Mouse (Mus musculus) 3T3-L1 (cell line): ENCODE data around the gene Zeb2.

Experiments
- DNase-seq: peaks from one replicate; pipeline ENCODE4 v3.0.0-alpha.2; 2015; ENCODE audit warnings: low read depth, low spot score

Zeb2 gene

DNA sequence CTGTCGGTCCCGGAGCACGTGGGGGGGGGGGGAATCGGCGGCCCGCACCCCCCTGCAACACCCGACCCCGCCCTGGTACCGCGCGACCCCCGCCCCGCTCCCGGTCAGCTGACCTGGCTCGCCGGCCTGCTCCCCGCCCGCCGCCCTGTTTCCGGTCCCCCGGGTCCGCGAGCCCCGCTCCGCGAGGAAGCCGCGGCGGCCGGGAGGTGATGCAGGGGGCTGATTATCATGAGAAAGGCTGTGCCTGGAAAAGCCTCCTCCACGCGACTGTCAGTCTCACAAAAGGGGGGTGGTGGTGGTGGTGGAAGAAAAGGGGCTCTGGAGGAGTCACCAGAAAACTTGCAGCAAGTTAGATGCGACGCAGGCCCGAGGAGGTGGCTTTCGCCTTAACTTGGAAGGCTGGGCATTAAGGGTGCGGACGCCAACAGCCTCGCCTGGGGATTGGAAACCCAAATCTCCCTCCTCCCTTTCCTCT is at the start of gene Zeb2:
Gene Zeb2, minus strand, starts transcription at position 309 of the 475 bp plus-strand sequence.
- peak; percentile 78 for DNase-seq

DNA sequence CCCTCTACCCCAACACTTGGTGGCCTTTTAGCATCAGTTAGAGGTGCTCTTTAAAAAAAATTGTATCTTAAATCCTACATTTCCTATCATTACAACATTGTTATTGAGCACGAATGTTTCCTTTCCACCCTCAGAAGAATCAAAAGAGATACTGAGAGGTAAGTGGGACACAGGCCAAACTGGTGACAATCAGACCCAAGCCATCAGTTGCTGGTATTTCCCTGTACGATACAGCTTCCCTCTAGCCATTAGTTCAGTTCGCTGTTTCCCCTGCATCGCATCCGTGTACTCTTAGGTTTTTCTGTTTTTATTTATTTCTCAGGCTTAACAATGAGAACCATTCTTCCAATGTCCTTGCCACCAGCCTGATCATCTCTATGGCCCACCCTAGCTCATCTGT is 41.6 kb upstream of the Zeb2 start:
- no peak for DNase-seq

DNA sequence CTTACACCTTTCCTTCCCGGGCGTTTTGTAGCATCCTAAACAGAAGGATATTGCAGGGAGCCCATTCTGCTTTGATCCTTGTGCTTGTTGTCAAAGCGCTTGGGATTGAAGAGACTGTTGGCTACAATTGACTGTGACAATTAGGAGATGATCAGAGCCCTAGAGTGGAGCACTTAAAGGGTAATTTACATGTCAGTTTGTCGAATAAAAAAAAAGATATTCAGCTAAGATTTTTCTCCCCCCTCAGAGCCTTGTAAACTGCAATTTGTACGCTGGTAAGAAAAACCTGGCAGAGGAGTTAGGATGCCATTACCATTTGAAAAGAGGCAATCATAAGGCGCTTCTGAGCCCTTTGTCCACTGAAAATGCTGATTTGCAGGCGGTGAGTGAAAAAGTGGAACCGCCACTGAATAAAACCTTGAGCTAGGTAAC is 41.2 kb upstream of the Zeb2 start:
- DNase-seq = no peak

DNA sequence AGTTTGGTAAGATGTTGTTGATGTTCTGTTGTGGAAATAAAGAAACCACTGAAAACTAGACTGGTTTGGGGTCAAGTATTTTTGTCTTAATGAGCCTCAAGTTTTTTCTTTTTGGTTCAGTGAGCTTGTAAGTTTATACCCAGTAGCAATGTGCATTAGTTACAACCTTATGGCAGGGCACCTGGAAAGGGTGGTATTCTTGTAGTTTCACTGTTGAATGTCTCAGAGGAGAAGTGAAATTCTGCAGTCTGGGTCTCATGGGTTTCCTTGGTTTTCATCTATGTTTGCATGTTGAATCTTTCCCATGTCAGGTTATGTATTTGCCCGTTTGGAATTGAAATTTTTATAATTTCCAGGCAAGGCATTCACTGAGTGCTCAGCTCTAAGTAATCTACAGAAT is 36.1 kb upstream of the Zeb2 start:
- DNase-seq = no peak

DNA sequence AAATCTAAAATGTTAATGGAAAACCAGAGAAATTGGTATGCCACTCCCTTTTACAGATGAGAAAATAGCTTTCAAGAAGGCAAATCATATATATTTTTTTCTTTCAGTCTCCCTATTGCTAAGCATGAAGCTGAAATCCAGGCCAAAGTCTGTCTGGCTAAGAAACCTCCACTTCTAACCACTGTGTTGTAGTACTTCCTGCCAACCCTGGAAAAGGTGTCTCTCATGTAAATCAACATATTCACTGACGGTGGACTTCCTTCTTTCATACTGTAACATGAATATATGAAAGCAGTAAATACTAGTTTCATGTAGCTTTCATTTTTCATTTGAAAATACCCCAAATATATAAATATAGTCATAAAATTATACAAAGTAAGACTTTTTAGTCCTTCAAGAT is 26.0 kb upstream of the Zeb2 start:
- DNase-seq = no peak

DNA sequence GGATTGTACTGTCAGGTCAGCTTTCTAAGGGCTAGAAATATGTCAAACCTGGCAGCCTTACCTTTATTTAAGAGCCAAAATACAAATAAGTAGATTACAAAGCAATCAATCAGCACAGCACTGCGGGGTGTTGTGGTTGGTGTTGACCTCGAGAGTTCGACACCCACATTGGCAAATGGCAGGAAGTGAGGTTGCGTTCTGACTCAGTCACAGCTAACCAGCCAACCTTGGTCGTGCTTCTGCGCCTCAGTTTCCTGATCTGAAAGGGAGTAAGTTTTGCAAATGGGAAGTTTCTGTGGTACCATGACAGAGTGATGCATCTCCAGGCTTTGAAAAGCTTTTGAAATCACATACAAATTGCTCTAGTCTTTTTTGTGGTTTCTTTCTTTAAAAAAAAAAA is 21.7 kb upstream of the Zeb2 start:
- DNase-seq = no peak

DNA sequence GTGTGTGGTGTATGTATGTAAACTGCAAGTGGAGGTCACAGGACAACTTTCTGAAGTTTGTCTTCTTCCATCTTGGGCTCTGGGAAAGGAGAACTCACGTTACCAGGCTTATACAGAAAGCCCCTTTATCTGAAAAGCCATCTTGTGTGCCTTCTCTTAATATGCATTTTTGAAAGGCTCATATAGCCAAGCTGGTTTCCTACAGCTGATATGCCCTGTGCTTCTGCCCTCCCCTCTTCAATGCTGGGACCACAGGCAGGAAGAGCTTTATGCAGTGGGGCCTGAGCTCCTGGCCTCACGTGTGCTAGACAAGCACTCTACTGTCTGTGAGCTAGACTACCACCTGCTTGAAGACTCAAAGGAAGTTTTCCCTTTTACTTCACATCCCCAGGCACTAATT is 19.6 kb upstream of the Zeb2 start:
- no peak for DNase-seq

DNA sequence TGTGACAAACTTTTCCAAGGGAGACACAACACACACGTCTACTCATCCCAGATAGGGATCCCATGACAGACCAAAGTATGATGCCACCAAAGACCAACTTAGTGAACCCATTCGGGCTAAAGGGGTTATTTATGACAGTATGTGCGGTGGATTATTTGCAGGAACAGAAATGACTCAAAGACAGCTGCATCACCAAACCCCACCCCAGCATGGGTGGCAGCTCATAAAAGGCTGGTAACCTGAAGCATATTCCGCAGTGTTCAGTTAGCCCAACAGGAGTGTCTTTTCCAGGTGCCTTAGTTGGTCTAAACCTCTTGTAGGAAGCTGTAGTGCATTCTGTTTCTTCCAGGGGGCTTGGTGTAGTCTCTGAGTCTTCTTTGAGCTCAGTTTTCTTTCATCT is 16.0 kb upstream of the Zeb2 start:
- no peak for DNase-seq

DNA sequence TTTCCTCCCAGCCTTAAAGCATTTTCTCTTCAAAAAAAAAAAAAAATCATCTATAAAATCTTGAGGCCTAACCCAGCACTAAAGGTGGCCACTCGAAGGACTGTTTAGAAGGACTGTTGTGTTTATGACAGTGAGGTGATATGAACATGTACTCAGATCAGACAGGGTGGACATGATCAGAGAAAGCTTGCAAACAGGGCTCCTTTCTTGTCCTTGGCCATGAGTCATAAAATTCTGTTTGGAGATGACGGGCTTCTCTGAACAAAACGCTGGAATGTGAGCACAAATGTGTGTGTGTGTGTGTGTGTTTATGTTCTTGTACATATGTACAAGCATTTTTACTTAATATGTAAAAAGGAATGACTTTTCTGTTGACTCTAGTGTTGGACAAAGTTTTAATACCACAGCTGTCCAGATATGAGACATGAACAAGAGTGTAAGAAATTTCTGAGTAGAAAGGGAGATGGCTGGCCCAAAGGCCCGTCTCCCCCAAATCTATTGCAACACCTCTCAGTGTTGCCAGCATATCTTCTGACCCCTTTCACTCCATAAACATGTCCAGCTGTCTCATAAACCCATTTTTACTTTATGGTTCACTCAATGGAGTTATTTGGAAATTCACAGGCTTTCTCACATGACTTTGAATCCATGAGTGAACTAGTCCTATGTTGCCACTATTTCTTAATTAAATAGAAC is 13.4 kb upstream of the Zeb2 start:
- no peak for DNase-seq

DNA sequence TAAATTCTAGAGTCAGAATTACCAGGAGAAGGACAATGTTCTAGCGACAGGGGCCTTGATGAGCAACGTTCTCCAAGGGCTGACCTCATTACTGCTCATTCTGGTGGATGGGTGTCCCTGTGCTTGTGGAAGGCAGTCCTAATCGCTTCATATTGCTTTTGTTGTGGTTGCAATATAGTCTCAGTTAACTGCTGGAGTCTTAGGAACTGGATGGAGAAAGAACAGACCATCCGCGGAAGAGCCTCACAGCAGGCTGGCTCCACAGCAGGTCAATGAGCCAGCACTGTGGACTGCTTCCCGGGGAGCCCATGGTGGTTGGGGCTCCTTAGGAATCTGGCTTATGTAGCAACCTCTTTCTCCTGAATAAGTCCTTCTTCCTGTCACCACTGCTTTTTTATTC is 12.4 kb upstream of the Zeb2 start:
- no peak for DNase-seq

DNA sequence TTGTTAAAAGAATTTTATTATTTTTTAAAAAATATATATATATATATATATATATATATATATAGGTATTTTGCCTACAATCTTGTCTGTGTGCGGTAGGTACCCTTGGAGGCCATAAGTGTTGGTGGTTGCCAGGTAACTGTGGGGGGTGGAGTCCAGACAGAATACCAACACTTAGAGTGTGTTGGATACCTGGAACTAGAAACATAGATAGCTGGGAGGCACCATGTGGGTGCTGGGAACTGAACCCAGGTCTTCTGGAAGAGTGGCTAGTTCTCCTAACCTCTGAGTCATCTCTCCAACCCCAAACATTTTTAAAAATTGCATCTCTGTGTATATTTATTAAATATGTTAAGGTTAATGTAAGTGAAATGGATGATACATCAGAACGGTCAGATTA is 11.5 kb upstream of the Zeb2 start:
- no peak for DNase-seq

DNA sequence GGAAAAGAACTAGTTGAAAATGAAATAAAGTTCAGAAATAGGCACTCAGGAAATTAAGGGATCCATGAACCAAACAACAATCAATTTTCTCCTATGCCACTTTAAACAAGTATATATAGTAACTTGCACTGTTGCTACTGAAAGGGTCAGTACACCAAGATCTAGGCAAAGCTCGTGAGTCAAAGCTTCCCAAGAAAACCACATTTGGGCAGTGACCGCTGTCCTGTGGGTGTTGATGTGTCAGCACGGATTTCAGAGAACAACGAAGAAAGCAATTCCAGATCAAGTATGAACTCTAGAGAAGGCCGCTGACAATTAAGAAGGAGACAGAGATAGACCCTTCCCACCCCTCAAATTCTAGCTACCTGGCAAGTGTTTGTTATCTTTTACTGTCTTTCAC is 9.2 kb upstream of the Zeb2 start:
- DNase-seq = peak; percentile 79

DNA sequence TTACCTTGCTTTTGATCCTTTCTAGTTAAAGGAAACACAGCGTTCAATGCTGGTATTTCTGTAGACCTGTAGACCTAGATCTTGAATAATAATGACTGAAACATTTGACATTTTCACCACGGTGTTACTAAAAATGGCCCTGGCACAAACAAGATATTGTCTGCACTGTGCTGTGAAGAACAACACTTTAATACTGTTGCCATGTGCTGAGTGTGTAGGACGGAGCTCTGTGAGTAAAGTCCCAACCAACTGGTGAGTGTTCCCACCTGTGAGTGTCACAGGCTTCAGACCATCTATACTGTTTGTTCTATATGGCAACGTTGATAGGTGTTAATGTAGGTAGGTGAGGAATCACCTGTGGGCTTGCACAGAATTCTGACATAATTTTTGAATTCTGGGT is 8.0 kb upstream of the Zeb2 start:
- no peak for DNase-seq

DNA sequence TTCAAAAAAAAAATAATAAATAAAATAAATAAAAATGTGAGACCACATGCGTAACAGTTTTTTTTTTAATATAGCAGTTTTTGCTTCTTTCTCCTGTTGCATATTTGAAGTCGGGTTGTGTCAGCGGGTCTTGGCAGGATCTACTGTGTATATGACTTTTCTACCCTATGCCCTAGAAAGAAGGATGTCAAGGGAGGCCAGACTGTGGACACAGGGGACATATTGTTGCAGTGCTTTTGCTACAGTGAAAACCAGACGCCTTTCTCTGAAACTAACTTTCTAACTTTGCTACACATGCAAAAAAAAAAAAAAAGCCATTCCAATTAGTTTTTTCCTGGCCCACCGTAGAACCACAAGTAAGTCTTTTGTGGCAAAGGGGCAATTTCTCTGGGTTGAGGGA is 6.3 kb upstream of the Zeb2 start:
- DNase-seq = no peak

DNA sequence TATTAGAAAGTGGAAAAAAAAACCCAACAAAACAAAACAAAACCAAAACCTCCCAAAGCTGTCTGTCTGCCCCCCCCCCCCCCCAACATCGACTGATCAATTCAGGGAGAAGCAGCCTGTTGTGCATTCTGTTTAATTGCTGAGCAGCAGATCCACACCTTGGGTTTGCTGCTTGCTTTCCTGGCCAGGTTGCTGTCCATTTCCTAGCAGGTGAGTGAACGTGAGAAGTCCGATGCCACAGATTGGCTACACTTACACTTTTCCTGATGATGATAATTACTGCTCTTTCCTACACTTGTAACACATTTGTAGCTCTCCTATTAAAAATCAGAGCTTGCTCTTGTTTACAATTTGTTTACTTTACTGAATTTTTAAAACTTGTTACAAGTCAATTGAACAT is 926 bp upstream of the Zeb2 start:
- no peak for DNase-seq

DNA sequence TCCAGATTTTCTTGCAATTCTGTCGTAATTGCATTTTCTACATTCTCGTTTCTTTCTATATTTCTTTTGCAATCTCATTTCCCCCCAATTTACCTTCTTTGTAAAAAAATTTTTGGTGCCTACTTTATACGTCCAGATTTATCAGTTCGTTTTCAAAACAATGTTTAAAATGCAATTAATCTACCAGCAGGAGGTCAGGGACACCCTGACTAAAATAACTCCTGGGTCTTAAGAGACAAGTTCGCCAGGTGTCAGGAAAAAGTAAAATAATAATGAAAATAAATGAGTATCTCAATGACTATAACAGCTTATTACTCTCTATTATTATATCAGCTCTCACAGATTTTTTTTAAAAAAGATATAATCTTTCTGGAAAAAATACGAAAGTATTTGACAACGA is 397 bp upstream of the Zeb2 start:
- DNase-seq = no peak

DNA sequence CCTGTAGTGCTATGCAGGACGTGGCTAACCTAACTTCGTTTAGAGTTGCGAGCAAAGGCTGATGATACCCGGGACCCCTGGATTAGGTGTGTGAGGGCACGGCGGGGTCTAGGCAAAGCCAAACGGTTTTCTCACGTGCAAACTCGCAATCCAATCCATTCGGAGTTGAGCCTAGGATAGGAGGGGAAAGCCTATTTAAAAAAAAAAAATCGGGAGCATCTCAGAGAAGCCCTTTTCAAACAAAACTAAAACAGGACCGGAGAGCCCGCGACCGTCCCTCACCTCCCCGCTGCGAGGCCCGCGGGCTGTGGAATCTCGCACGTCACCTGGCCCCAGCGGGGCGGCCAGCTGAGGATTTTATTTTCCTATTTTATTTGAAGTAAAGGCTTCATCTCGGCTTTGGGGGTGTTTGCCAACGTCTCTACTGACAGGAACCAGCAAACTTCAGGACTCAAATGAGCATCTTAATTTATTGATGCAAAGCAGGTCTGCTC is 617 bp downstream of the Zeb2 start:
- DNase-seq = peak; percentile 60

DNA sequence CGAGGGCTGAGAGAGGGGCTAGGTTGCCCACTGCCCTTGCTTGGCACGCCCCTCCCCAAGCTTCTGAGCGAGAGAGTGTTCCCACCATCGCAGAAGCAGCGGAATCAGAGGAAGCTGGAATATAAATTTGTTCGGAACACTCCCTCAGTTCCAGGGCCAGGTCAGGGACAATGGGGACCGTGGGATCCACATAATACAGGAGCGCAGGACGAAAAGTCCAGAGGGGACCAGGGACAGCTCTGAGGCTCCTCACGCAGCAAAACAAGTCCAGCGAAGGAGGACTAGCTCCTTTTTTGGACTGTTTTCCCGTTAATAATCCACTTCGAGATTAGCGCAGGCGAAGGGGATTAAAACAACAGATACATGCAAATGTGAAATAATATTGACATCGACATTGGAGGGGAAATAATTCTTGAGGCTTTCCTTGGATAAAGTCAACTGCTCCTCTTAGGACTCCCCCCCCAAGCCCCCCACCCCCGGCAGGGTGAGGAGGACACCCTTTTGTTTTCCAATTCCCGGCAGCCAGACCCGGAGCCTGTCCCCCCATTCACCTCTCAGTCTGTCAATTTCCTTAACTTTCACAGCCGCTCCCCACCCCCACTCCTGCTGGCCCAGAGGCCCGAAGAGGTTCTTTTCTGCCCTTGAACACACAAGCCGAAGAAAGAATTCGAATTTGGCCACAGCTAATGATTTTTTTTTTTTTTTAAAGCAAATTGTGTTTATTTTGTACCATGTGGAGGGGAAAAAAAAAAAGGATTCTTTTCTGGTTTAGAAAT is 1.3 kb downstream of the Zeb2 start:
- peak; percentile 64 for DNase-seq

DNA sequence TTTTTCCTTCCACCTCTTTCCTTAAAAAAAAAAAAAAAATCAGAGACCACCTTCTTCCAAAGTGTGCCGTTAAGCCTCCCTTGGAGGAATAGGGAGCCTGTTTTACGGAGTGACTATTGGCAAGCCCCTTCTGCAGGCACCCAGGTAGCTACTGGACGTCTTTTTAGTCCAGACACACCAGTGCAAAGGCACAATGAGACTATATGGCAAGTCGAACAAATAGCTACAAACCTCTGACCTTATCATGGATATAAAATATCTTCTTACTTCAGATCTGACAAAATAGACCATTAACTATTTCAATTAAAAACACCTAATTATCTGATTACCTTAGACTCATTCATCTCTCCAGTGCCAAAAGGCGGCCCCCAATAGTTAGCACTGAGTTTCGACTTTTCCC is 2.0 kb downstream of the Zeb2 start:
- no peak for DNase-seq

DNA sequence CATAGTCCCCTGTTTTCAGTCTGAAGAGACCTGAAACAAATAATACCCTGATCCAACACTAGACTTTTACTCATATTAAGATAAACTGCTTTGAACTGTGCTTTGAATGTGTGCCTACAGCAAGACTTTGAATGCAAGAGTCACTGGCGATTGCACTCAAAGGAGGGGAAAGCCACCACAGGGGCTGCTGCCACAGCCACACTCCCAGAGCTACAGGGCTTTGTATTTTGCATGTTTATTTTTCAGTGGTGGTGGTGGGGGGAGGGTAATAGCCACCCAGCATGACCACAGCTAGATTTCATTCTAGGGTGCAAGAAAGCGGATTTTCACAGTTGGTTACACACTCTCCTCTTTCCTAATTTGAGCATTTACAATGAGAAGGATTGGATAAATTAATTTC is 2.6 kb downstream of the Zeb2 start:
- no peak for DNase-seq

DNA sequence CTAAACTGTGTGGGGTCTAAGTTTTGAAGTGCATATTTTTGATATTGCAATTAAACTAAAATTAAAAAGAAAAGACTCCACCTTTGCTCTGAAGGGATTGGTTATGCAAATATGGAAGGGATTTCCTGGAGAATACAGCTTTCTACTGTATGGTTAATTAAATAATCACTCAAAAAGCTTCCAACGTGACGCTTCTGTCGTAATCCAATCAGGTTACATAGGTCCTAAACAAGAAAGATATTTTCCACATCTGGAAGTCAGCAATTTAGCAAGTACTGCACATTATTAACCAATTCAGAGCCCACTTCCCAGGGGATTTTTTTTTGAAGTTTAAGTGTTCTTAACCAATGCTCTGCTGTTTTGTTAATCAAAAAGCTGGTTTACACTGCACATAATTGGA is 3.3 kb downstream of the Zeb2 start:
- no peak for DNase-seq

DNA sequence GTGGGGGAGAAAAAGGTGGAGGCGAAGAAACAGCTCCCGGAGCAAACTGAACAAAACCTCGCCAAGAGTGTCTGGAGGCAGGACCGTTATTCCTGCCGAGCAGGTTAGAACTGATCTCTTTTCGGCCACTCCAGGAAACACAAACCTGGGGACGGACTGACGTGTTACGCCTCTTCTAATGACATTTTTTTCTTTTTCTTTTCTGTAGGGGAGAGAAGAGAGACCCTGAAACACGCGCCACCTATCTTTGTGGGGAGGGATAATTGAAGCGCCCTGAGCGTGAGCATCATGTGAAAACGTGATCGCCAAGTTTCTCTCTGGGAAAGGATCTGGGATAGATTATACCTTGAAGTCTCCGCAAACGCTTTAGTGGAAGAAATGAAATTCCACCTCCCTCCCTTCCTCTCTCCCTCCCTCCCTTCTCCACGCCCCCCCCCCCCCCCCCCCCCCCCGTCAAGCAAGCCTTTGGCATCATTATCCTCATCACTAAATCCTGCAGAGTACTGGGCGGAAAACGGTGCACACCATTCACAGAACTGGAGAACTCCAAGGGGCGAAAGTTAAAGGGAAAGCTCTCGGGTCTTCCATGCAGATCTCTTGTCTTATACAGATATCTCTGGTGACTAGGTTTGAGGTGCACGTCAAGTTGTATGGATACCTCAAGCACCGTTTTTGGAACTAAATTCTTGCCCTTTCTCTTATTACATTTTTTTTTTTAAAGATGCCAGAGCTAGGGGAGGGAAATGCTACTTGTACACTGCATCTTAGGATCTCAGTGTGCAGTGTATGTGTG is 4.1 kb downstream of the Zeb2 start:
- DNase-seq = peak; percentile 93
